Comparison of ENCODE assay signal across 8 mouse cellular contexts in genomic region chr4:148166431-148166830, GRCm38 (mm10). TPM values are rescaled to one million over a fixed set of nuclear protein-coding genes. Genes with fewer than 3 reads are reported as not detected.
DNase-seq lines count a peak whose midpoint lies in the region; ATAC-seq and TF ChIP-seq lines count a peak whose summit lies in the region.

No protein-coding gene starts in this region.

- intact Hi-C loops in heart, postnatal 14 days (cut with DNase I): loop anchor here (5.0 kb wide), 1 partner anchor 441 kb away; no protein-coding TSS in a partner anchor

- TF ChIP-seq POLR2A in lung, adult 2 months (IDR thresholded peaks at IDR 0.05; ENCODE audit: borderline replicate concordance, extremely low read depth, low read depth, low read length): no peak

- H3K4me3 ChIP-seq in heart, embryonic 15.5 days: 0 out of 2 replicates have a peak overlapping the region, but pooled peaks have one; percentile 6
- H3K4me3 ChIP-seq in forebrain, embryonic 11.5 days (ENCODE audit: low read depth, low read length): no peak overlapping the region
- no peak overlapping the region for H3K4me3 ChIP-seq in midbrain, postnatal 0 days (ENCODE audit: low read depth, low read length)
- H3K4me3 ChIP-seq in lung, adult 2 months (replicated peaks; ENCODE audit: extremely low read depth, low read depth, low read length): no peak overlapping the region

- peaks cover 89% of the 10 kb centered on the region for H3K27me3 ChIP-seq in heart, embryonic 15.5 days
- H3K27me3 ChIP-seq in forebrain, embryonic 11.5 days (ENCODE audit: control insufficient read depth, insufficient read depth, low read length): peaks cover 60% of the 10 kb centered on the region
- H3K27me3 ChIP-seq in midbrain, postnatal 0 days (ENCODE audit: insufficient read depth, low read length): peaks cover 38% of the 10 kb centered on the region

- TF ChIP-seq CTCF in midbrain, postnatal 0 days (IDR thresholded peaks at IDR 0.05): no peak
- TF ChIP-seq CTCF in lung, adult 2 months (IDR thresholded peaks at IDR 0.05; ENCODE audit: insufficient read depth, low read length): no peak

- no peak for ATAC-seq in heart, embryonic 15.5 days (replicated peaks; ENCODE audit: insufficient number of reproducible peaks, insufficient read depth, low FRiP score, low read depth)
- ATAC-seq in forebrain, embryonic 11.5 days (replicated peaks; ENCODE audit: low FRiP score): peak; percentile 7; the same call in 1 of the 2 replicates
- peak; percentile 74 for ATAC-seq in midbrain, postnatal 0 days (ENCODE audit: low FRiP score)
- no peak for ATAC-seq in monocyte, adult 5-6 weeks (replicated peaks; ENCODE audit: insufficient number of reproducible peaks, low FRiP score, low TSS enrichment, poor library complexity, severe bottlenecking)

- peak overlapping the region; percentile 33; the same call in 1 of the 2 replicates for H3K4me2 ChIP-seq in heart, embryonic 15.5 days
- H3K4me2 ChIP-seq in forebrain, embryonic 11.5 days (ENCODE audit: low read depth, low read length, severe bottlenecking): 0 out of 2 replicates have a peak overlapping the region, but pooled peaks have one; percentile 2
- no peak overlapping the region for H3K4me2 ChIP-seq in midbrain, postnatal 0 days (ENCODE audit: low read depth, low read length, poor library complexity, severe bottlenecking)

- H3K9me3 ChIP-seq in heart, embryonic 15.5 days (replicated peaks): no peaks in the 10 kb centered on the region
- no peaks in the 10 kb centered on the region for H3K9me3 ChIP-seq in forebrain, embryonic 11.5 days (ENCODE audit: control insufficient read depth, low read length)
- no peaks in the 10 kb centered on the region for H3K9me3 ChIP-seq in midbrain, postnatal 0 days (ENCODE audit: low read length)

- no peak overlapping the region for H3K27ac ChIP-seq in heart, embryonic 15.5 days
- H3K27ac ChIP-seq in forebrain, embryonic 11.5 days (ENCODE audit: low read depth, low read length): no peak overlapping the region
- H3K27ac ChIP-seq in midbrain, postnatal 0 days (ENCODE audit: low read depth, low read length): peak overlapping the region; percentile 18; the same call in 1 of the 2 replicates

- H3K36me3 ChIP-seq in heart, embryonic 15.5 days: no peaks in the 10 kb centered on the region
- H3K36me3 ChIP-seq in forebrain, embryonic 11.5 days (ENCODE audit: control insufficient read depth, insufficient read depth, low read length): no peaks in the 10 kb centered on the region
- no peaks in the 10 kb centered on the region for H3K36me3 ChIP-seq in midbrain, postnatal 0 days (ENCODE audit: insufficient read depth, low read length)

- no peak for DNase-seq in heart, postnatal 14 days
- no peak for DNase-seq in forebrain, embryonic 11.5 days (ENCODE audit: low spot score)
- DNase-seq in layer of hippocampus, adult 9-11 months: peak; percentile 93
- DNase-seq in midbrain, postnatal 0 days (ENCODE audit: low spot score): peak; percentile 90
- no peak for DNase-seq in thymus, postnatal 4 days
- no peak for DNase-seq in lung, adult 2 months

- WGBS in heart, embryonic 15.5 days: 5% methylated on average over 10 of the region's 10 CpGs
- WGBS in forebrain, embryonic 11.5 days: 3% methylated on average over 10 of the region's 10 CpGs
- 11% methylated on average over 10 of the region's 10 CpGs for WGBS in midbrain, postnatal 0 days
- WGBS in lung, adult 2 months: 18% methylated on average over 10 of the region's 10 CpGs

- peaks cover 23% of the 10 kb centered on the region for H3K4me1 ChIP-seq in heart, embryonic 15.5 days (replicated peaks)
- H3K4me1 ChIP-seq in forebrain, embryonic 11.5 days (replicated peaks; ENCODE audit: control insufficient read depth, insufficient read depth, low read length): peaks cover 7% of the 10 kb centered on the region
- H3K4me1 ChIP-seq in midbrain, postnatal 0 days (ENCODE audit: insufficient read depth, low read length): peaks cover 6% of the 10 kb centered on the region; the same call in 1 of the 2 replicates
- no peaks in the 10 kb centered on the region; the same call in 1 of the 2 replicates for H3K4me1 ChIP-seq in lung, adult 2 months (ENCODE audit: control insufficient read depth, insufficient read depth, low read length)

- no peak overlapping the region for H3K9ac ChIP-seq in heart, embryonic 15.5 days
- H3K9ac ChIP-seq in forebrain, embryonic 11.5 days (ENCODE audit: low read length): no peak overlapping the region
- no peak overlapping the region for H3K9ac ChIP-seq in midbrain, postnatal 0 days (replicated peaks; ENCODE audit: low read length, poor library complexity, severe bottlenecking)

RNA-seq across cellular contexts. Expression of gene Fbxo2, which starts 6.0 kb away (rescaled TPM):
- 0.59 and 1.5 TPM in 2 replicates for polyA plus RNA-seq in heart, embryonic 15.5 days (2015; fragmentation: Nextera tagmentation; extraction: Ambion mirVana)
- total RNA-seq in heart, postnatal 14 days (2021): not detected
- 0.87 and 0.91 TPM in 2 replicates for polyA plus RNA-seq in forebrain, embryonic 11.5 days (2014; fragmentation: Nextera tagmentation; extraction: Ambion mirVana)
- total RNA-seq in midbrain, postnatal 0 days (2014; rRNA removed): 13.5 and 17.5 TPM in 2 replicates
- 17.0 and 18.1 TPM in 2 replicates for polyA plus RNA-seq in midbrain, postnatal 0 days (2015; fragmentation: Nextera tagmentation; extraction: Ambion mirVana)
- total RNA-seq in monocyte, adult 5-6 weeks (2017): not detected in 3 replicates
- polyA plus RNA-seq in lung, adult 2 months (2012; rRNA removed): 1.9 and 2.6 TPM in 2 replicates

RNA-seq across cellular contexts. Expression of gene Fbxo44, which starts 6.1 kb away (rescaled TPM):
- polyA plus RNA-seq in heart, embryonic 15.5 days (2015; fragmentation: Nextera tagmentation; extraction: Ambion mirVana): 26.5 and 27.0 TPM in 2 replicates
- 10 to 100 TPM in 1 of 2 experiments, 1 to 10 TPM in 1; 9.9 to 11.0 TPM for total RNA-seq in heart, postnatal 14 days (2021)
- 44.9 and 45.0 TPM in 2 replicates for polyA plus RNA-seq in forebrain, embryonic 11.5 days (2014; fragmentation: Nextera tagmentation; extraction: Ambion mirVana)
- total RNA-seq in midbrain, postnatal 0 days (2014; rRNA removed): 169 and 189 TPM in 2 replicates
- 107 and 116 TPM in 2 replicates for polyA plus RNA-seq in midbrain, postnatal 0 days (2015; fragmentation: Nextera tagmentation; extraction: Ambion mirVana)
- 1.5 to 3.5 TPM (median 2.6 TPM) in 3 replicates for total RNA-seq in monocyte, adult 5-6 weeks (2017)
- polyA plus RNA-seq in lung, adult 2 months (2012; rRNA removed): 13.3 and 21.5 TPM in 2 replicates

RNA-seq across cellular contexts. Expression of gene Fbxo6, which starts 14.5 kb away (rescaled TPM):
- polyA plus RNA-seq in heart, embryonic 15.5 days (2015; fragmentation: Nextera tagmentation; extraction: Ambion mirVana): 18.8 and 19.7 TPM in 2 replicates
- 10 to 100 TPM; 28.3 to 30.6 TPM for total RNA-seq in heart, postnatal 14 days (2021)
- 10.2 and 13.6 TPM in 2 replicates for polyA plus RNA-seq in forebrain, embryonic 11.5 days (2014; fragmentation: Nextera tagmentation; extraction: Ambion mirVana)
- total RNA-seq in midbrain, postnatal 0 days (2014; rRNA removed): 23.4 and 27.7 TPM in 2 replicates
- 23.6 and 25.8 TPM in 2 replicates for polyA plus RNA-seq in midbrain, postnatal 0 days (2015; fragmentation: Nextera tagmentation; extraction: Ambion mirVana)
- total RNA-seq in monocyte, adult 5-6 weeks (2017): 12.7 to 17.3 TPM (median 13.8 TPM) in 3 replicates
- 64.5 and 84.4 TPM in 2 replicates for polyA plus RNA-seq in lung, adult 2 months (2012; rRNA removed)

RNA-seq across cellular contexts. Expression of gene Draxin, which starts 35.9 kb away (rescaled TPM):
- 0.15 TPM in 1 of 2 replicates, not detected in the other for polyA plus RNA-seq in heart, embryonic 15.5 days (2015; fragmentation: Nextera tagmentation; extraction: Ambion mirVana)
- total RNA-seq in heart, postnatal 14 days (2021): under 1 TPM; 0.05 to 0.07 TPM
- 3.8 and 5.0 TPM in 2 replicates for polyA plus RNA-seq in forebrain, embryonic 11.5 days (2014; fragmentation: Nextera tagmentation; extraction: Ambion mirVana)
- total RNA-seq in midbrain, postnatal 0 days (2014; rRNA removed): 23.9 and 29.5 TPM in 2 replicates
- 4.3 and 5.0 TPM in 2 replicates for polyA plus RNA-seq in midbrain, postnatal 0 days (2015; fragmentation: Nextera tagmentation; extraction: Ambion mirVana)
- total RNA-seq in monocyte, adult 5-6 weeks (2017): 0.29 to 3.1 TPM in 2 of 3 replicates, not detected in the other
- 0.15 and 0.59 TPM in 2 replicates for polyA plus RNA-seq in lung, adult 2 months (2012; rRNA removed)

RNA-seq across cellular contexts. Expression of gene Mad2l2, which starts 36.2 kb away (rescaled TPM):
- 30.9 and 35.4 TPM in 2 replicates for polyA plus RNA-seq in heart, embryonic 15.5 days (2015; fragmentation: Nextera tagmentation; extraction: Ambion mirVana)
- total RNA-seq in heart, postnatal 14 days (2021): 10 to 100 TPM; 11.5 to 12.5 TPM
- polyA plus RNA-seq in forebrain, embryonic 11.5 days (2014; fragmentation: Nextera tagmentation; extraction: Ambion mirVana): 68.5 and 75.0 TPM in 2 replicates
- total RNA-seq in midbrain, postnatal 0 days (2014; rRNA removed): 42.0 and 51.7 TPM in 2 replicates
- 84.0 and 89.1 TPM in 2 replicates for polyA plus RNA-seq in midbrain, postnatal 0 days (2015; fragmentation: Nextera tagmentation; extraction: Ambion mirVana)
- total RNA-seq in monocyte, adult 5-6 weeks (2017): 1.5 to 7.6 TPM (median 6.4 TPM) in 3 replicates
- 26.9 and 30.8 TPM in 2 replicates for polyA plus RNA-seq in lung, adult 2 months (2012; rRNA removed)

Comparison
In these comparisons a context has a peak if more than half of its experiments do, and no peak if none do; other contexts are left out.
1. ATAC-seq: peak in forebrain, embryonic 11.5 days (single experiment) and midbrain, postnatal 0 days (single experiment); none in heart, embryonic 15.5 days (single experiment) and monocyte, adult 5-6 weeks (single experiment).
2. DNase-seq: peak in layer of hippocampus, adult 9-11 months (single experiment) and midbrain, postnatal 0 days (single experiment); none in heart, postnatal 14 days (0 of 2), forebrain, embryonic 11.5 days (single experiment), thymus, postnatal 4 days (single experiment) and lung, adult 2 months (single experiment).